Mouse (Mus musculus): ENCODE data around the gene P2rx5.

DNA sequence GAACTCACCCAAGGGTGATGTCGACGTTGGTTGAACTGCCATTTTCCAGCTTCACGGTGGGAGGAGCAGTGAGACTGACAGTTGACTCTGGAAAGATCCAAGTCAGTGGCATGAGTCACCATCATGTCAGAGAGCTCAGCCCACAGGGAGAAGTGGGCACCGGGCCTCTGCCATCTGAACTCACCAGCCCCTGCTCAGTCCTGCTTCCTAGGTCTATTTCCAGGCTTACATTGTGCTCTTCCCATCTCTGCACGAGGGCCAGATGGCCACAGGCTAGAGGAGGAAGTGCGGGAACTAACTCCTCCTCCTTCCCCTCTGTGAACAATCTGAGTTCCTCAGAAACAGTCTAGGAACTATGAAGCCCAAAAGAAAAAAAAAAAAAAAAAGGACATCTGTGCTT is 32.8 kb downstream of the P2rx5 start:
- TF ChIP-seq ZC3H11A (IDR thresholded peaks at IDR 0.05; ENCODE audit: borderline replicate concordance, low read depth, low read length) = no peak
- TF ChIP-seq HCFC1 (IDR thresholded peaks at IDR 0.05; ENCODE audit: borderline replicate concordance, insufficient read depth, low read length) = no peak
- TF ChIP-seq CHD2 (IDR thresholded peaks at IDR 0.05; ENCODE audit: low read depth, low read length) = no peak
- TF ChIP-seq ZNF384 (IDR thresholded peaks at IDR 0.05; ENCODE audit: low read depth, low read length) = no peak
- no peak for TF ChIP-seq MAFK (IDR thresholded peaks at IDR 0.05; ENCODE audit: insufficient read depth, low read depth, low read length)

Data from ES-E14 (cell line).